Mouse (Mus musculus) ovary, adult 18-20 months (tissue): ENCODE measurements at regions not wholly inside any gene's neighbourhood (a gene's known extent, or its start where the extent isn't known, plus 50 kb on each side); places are given as distances from the start of the nearest gene placed in this dataset.
A peak's percentile ranks its signal among the peaks of the same experiment; 100 is the strongest.

Experiments used
- DNase-seq: peaks from one replicate; pipeline ENCODE4 v3.0.0; 2022; ENCODE audit warnings: low spot score, mixed read lengths

- no peak for DNase-seq
These were observed 62.9 kb downstream of the Arrdc3 start for GRCm38 (mm10) chr13:80946034-80946433.

- no peak for DNase-seq
These were observed 64.5 kb downstream of the Arrdc3 start for GRCm38 (mm10) chr13:80947705-80948104.

GRCm38 (mm10) chr13:80949133-80949697 lies 66.0 kb downstream of the Arrdc3 start:
- DNase-seq: no peak

GRCm38 (mm10) chr13:80950239-80950638 lies 67.1 kb downstream of the Arrdc3 start:
- no peak for DNase-seq

- DNase-seq: no peak
These were observed 67.6 kb downstream of the Arrdc3 start for GRCm38 (mm10) chr13:80950803-80951202.

- DNase-seq: no peak
These were observed 68.1 kb downstream of the Arrdc3 start for GRCm38 (mm10) chr13:80951327-80951726.

- no peak for DNase-seq
These were observed 69.7 kb downstream of the Arrdc3 start for GRCm38 (mm10) chr13:80952851-80953250.

GRCm38 (mm10) chr13:80954059-80954645 lies 71.0 kb downstream of the Arrdc3 start:
- DNase-seq: no peak

GRCm38 (mm10) chr13:80956966-80957365 lies 73.8 kb downstream of the Arrdc3 start:
- DNase-seq: no peak

GRCm38 (mm10) chr13:80957419-80958139 lies 74.4 kb downstream of the Arrdc3 start:
- no peak for DNase-seq

GRCm38 (mm10) chr13:80959763-80960162 lies 76.6 kb downstream of the Arrdc3 start:
- DNase-seq: no peak

- DNase-seq: no peak
These were observed 78.9 kb downstream of the Arrdc3 start for GRCm38 (mm10) chr13:80961985-80962617.

- DNase-seq: peak; percentile 79
These were observed 79.8 kb downstream of the Arrdc3 start for GRCm38 (mm10) chr13:80962789-80963590.

- no peak for DNase-seq
These were observed 80.4 kb downstream of the Arrdc3 start for GRCm38 (mm10) chr13:80963591-80963940.

- no peak for DNase-seq
These were observed 88.5 kb downstream of the Arrdc3 start for GRCm38 (mm10) chr13:80971664-80972063.

GRCm38 (mm10) chr13:80974424-80974823 lies 91.2 kb downstream of the Arrdc3 start:
- no peak for DNase-seq

- DNase-seq: no peak
These were observed 94.1 kb downstream of the Arrdc3 start for GRCm38 (mm10) chr13:80977266-80977665.

- no peak for DNase-seq
These were observed 98.0 kb downstream of the Arrdc3 start for GRCm38 (mm10) chr13:80981201-80981600.

GRCm38 (mm10) chr13:80986657-80987056 lies 103.5 kb downstream of the Arrdc3 start:
- no peak for DNase-seq

GRCm38 (mm10) chr13:80989756-80990155 lies 106.6 kb downstream of the Arrdc3 start:
- peak; percentile 23 for DNase-seq

GRCm38 (mm10) chr13:80992342-80992741 lies 109.2 kb downstream of the Arrdc3 start:
- DNase-seq: no peak
